Mouse (Mus musculus): ENCODE results near the gene Ptprm.

GRCm38 (mm10) chr17:67272928-67273327 lies 81.3 kb downstream of the Ptprm start:
- no peak for TF ChIP-seq POLR2A (IDR thresholded peaks at IDR 0.05; ENCODE audit: borderline replicate concordance, extremely low read depth, insufficient read depth, insufficient read length, poor library complexity, severe bottlenecking)
- no peak for TF ChIP-seq CTCF (IDR thresholded peaks at IDR 0.05; ENCODE audit: borderline replicate concordance, extremely low read depth, insufficient read depth, insufficient read length)

Measured in brain, embryonic 14.5 days (tissue).